In genomic region chr17:3562405-3562804, GRCm38 (mm10) we compare ENCODE assay signal across 17 mouse cellular contexts. TPM values are rescaled to one million over a fixed set of nuclear protein-coding genes. Genes with fewer than 3 reads are reported as not detected.
DNase-seq lines count a peak whose midpoint lies in the region; TF ChIP-seq lines count a peak whose summit lies in the region.
"Had no signal": no experiment of that assay in that cellular context is flagged by ENCODE, and none has a peak within 500 bp of the region (broad histone marks: within the 10 kb centered on the region; RNA-seq: fewer than 3 reads in every experiment).

No protein-coding gene starts in this region.

- no peak overlapping the region for H3K27ac ChIP-seq in layer of hippocampus, adult 2 months
- no peak overlapping the region for H3K27ac ChIP-seq in hindbrain, embryonic 10.5 days
- no peak overlapping the region for H3K27ac ChIP-seq in limb, embryonic 10.5 days
- H3K27ac ChIP-seq: forebrain, embryonic 12.5 days; heart, embryonic 13.5 days; lung, embryonic 15.5 days; midbrain, embryonic 12.5 days; neural tube, embryonic 12.5 days had no signal

- 53% methylated on average over 8 of the region's 8 CpGs for WGBS in hindbrain, embryonic 10.5 days
- 51% methylated on average over 8 of the region's 8 CpGs for WGBS in limb, embryonic 10.5 days

- no peak for DNase-seq in layer of hippocampus, adult 2 months (ENCODE audit: low spot score in 2 of 2)
- no peak for DNase-seq in layer of hippocampus, postnatal 14 days (ENCODE audit: low spot score in 2 of 2)
- peak; percentile 25 to 26 for DNase-seq in B cell, adult 2 months
- DNase-seq in CD8-positive naive resting alpha-beta T cell, adult 2 months (ENCODE audit: low read depth in 2 of 2, low spot score in 2 of 2): peak; percentile 9 to 25
- DNase-seq in induced T-regulatory cell, adult 2 months (ENCODE audit: low read depth): peak; percentile 43
- DNase-seq in hindbrain, embryonic 10.5 days (ENCODE audit: low spot score): no peak
- DNase-seq in limb, embryonic 10.5 days (ENCODE audit: low spot score): no peak
- DNase-seq in heart, adult 11 months: no peak
- DNase-seq: cerebellum, adult 18-20 months; gastrocnemius, postnatal 14 days; retina, postnatal 1 day had no signal

- no peak overlapping the region for H3K4me3 ChIP-seq in layer of hippocampus, adult 2 months
- H3K4me3 ChIP-seq in hindbrain, embryonic 10.5 days: no peak overlapping the region
- no peak overlapping the region for H3K4me3 ChIP-seq in limb, embryonic 10.5 days
- H3K4me3 ChIP-seq: forebrain, embryonic 12.5 days; heart, embryonic 13.5 days; lung, embryonic 15.5 days; midbrain, embryonic 12.5 days; neural tube, embryonic 12.5 days had no signal

- H3K9me3 ChIP-seq in hindbrain, embryonic 10.5 days: no peaks in the 10 kb centered on the region
- H3K9me3 ChIP-seq in limb, embryonic 10.5 days (replicated peaks): no peaks in the 10 kb centered on the region
- H3K9me3 ChIP-seq: forebrain, embryonic 12.5 days; heart, embryonic 13.5 days; lung, embryonic 15.5 days; midbrain, embryonic 12.5 days; neural tube, embryonic 12.5 days had no signal

- 0 out of 2 replicates have a peak, but pooled peaks have one; percentile 34 for TF ChIP-seq CTCF in layer of hippocampus, adult 2 months (conservative IDR thresholded peaks at IDR 0.05)

- peaks cover 7% of the 10 kb centered on the region; the same call in 1 of the 2 replicates for H3K4me1 ChIP-seq in hindbrain, embryonic 10.5 days (replicated peaks)
- H3K4me1 ChIP-seq in limb, embryonic 10.5 days: peaks cover 7% of the 10 kb centered on the region; the same call in 1 of the 2 replicates
- H3K4me1 ChIP-seq: lung, embryonic 15.5 days; midbrain, embryonic 12.5 days; neural tube, embryonic 12.5 days had no signal

- H3K27me3 ChIP-seq in hindbrain, embryonic 10.5 days (ENCODE audit: insufficient read depth, poor library complexity, severe bottlenecking): no peaks in the 10 kb centered on the region
- no peaks in the 10 kb centered on the region for H3K27me3 ChIP-seq in limb, embryonic 10.5 days (ENCODE audit: low read depth, poor library complexity, severe bottlenecking)
- H3K27me3 ChIP-seq: forebrain, embryonic 12.5 days; heart, embryonic 13.5 days; lung, embryonic 15.5 days; midbrain, embryonic 12.5 days; neural tube, embryonic 12.5 days had no signal

- no peaks in the 10 kb centered on the region for H3K36me3 ChIP-seq in hindbrain, embryonic 10.5 days
- no peaks in the 10 kb centered on the region for H3K36me3 ChIP-seq in limb, embryonic 10.5 days
- H3K36me3 ChIP-seq: forebrain, embryonic 12.5 days; heart, embryonic 13.5 days; lung, embryonic 15.5 days; midbrain, embryonic 12.5 days; neural tube, embryonic 12.5 days had no signal

RNA-seq across cellular contexts. Expression of gene Tfb1m, which starts 4.8 kb away (rescaled TPM):
- total RNA-seq in layer of hippocampus, adult 2 months (2021): 1 to 10 TPM; 5.7 to 7.1 TPM
- 1 to 10 TPM; 5.4 to 6.4 TPM for total RNA-seq in layer of hippocampus, postnatal 14 days (2021)
- 17.5 and 19.7 TPM in 2 replicates for polyA plus RNA-seq in hindbrain, embryonic 10.5 days (2016; fragmentation: Nextera tagmentation; extraction: Ambion mirVana)
- 16.2 and 16.9 TPM in 2 replicates for polyA plus RNA-seq in limb, embryonic 10.5 days (2016; fragmentation: Nextera tagmentation; extraction: Ambion mirVana)

RNA-seq across cellular contexts. Expression of gene Cldn20, which starts 30.1 kb away (rescaled TPM):
- 1 to 10 TPM in 1 of 2 experiments, not detected in 1; 1.4 TPM for total RNA-seq in layer of hippocampus, adult 2 months (2021)
- total RNA-seq in layer of hippocampus, postnatal 14 days (2021): not detected
- not detected in 2 replicates for polyA plus RNA-seq in hindbrain, embryonic 10.5 days (2016; fragmentation: Nextera tagmentation; extraction: Ambion mirVana)
- 0.23 and 0.24 TPM in 2 replicates for polyA plus RNA-seq in limb, embryonic 10.5 days (2016; fragmentation: Nextera tagmentation; extraction: Ambion mirVana)
- total RNA-seq: gastrocnemius, postnatal 14 days had no signal
- polyA plus RNA-seq: embryonic facial prominence, embryonic 11.5 days; forebrain, embryonic 12.5 days; heart, embryonic 13.5 days; midbrain, embryonic 12.5 days; neural tube, embryonic 12.5 days had no signal

Comparison
In these comparisons a context has a peak if more than half of its experiments do, and no peak if none do; other contexts are left out.
1. DNase-seq: peak in B cell, adult 2 months (2 of 2), CD8-positive naive resting alpha-beta T cell, adult 2 months (2 of 2) and induced T-regulatory cell, adult 2 months (single experiment); none in layer of hippocampus, adult 2 months (0 of 2), layer of hippocampus, postnatal 14 days (0 of 2), hindbrain, embryonic 10.5 days (single experiment), limb, embryonic 10.5 days (single experiment) and heart, adult 11 months (single experiment).